Mouse (Mus musculus) cerebellum, adult 18-20 months (tissue): ENCODE results near the gene Chst15.

ENCODE experiments used
- DNase-seq, 2 experiments: peaks; one replicate each; pipeline ENCODE4 v3.0.0; 2021

Gene Chst15

GRCm38 (mm10) chr7:132317036-132317541 is at the start of gene Chst15:
TSS of gene Chst15 (minus strand) at chr7:132317228.
- peak; percentile 54 to 55 for DNase-seq

DNA sequence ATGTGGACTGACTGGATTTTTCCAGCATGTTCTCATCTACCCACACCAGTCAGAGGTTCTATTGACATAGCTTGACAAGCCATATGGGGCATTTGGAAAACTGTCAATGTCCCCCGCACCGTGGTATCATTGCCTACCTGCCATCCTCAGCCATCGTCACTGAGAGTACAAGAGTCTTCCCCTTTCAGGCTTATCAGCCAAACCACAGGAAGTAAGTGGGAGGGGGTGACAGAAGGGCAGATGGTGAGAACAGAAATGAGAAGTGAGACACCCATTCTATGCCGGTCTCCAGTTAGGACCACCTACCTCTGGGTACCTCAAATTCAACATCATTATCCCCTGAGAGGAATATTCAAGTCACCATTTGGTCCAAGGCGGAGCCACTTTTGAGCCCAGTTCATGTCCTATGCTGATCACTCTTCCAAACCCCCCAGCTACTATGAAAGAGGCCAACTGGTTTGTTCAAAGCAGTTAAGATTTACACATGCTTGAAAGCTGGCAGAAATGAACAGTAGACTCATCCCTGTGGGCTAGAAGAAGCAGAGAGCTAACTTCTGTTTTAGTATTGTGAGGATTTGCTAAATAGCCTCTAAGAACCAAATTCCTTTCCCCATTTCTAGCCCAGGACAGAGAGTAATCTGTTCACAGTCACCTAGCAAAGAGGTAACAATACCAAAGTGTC is 48.8 kb upstream of the Chst15 start:
- DNase-seq, result no peak

DNA sequence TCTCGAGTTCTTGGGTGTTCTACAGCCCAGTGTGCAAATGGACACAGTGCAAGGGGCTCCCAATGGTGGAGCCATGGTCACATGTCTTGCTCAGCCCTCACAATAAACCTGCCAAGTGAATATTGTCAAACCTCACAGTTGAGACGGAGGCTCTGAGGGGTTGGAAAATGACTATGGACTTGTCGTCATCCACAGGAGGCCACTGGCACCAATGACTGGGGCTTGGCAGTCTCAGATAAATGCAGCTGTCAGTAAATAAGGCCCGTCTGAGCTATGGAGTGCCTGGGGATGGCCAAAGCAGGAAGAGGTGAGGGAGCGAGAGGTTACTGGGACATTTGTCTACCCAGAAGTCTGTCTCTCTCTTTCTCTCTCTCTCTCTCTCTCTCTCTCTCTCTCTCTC is 48.1 kb upstream of the Chst15 start:
- no peak for DNase-seq

GRCm38 (mm10) chr7:132364506-132364905 is 47.5 kb upstream of the Chst15 start:
- DNase-seq, result no peak

GRCm38 (mm10) chr7:132360336-132360735 is 43.3 kb upstream of the Chst15 start:
- no peak for DNase-seq

DNA sequence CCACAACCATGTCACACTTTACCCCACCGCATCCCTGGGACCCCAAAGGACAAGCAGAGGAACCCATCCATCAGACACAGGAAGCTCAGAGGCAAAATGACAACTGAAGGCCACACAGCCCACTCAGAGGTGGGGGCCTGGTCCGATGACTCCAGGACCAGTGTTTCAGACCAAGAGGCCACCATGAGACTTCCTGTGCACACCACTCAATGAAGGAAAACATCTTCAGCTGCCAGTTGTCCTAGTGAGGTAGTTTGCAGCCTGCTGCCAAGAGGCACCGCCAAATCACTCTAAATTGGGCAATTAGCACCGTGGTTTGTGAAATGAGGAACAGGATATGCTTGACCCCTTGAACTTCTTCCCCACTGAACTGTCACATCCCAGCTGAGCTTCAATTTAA is 41.7 kb upstream of the Chst15 start:
- no peak for DNase-seq

GRCm38 (mm10) chr7:132358250-132358649 is 41.2 kb upstream of the Chst15 start:
- no peak for DNase-seq

GRCm38 (mm10) chr7:132357841-132358237 is 40.8 kb upstream of the Chst15 start:
- DNase-seq, result no peak

- DNase-seq, result no peak
These were observed 40.1 kb upstream of the Chst15 start for GRCm38 (mm10) chr7:132356881-132357840.

DNA sequence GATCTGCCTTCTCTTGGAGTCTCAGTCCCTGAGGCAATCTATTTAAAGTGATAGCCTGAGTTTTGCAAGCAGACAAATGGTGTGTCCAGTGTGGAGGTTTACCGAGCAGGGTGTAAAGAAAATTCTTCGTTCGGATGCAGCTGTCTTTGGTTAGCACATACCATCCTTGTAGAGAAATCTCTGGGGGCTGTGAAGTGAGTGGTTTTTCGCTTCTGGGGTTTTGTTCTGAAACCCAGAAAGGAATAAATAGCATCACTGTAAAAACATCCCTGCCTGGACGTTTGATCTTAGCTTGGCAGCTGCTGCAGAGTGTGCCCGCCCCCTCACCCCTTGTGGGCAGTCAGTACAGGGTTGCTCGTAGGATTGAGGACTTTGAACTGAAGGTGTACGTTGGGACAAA is 39.2 kb upstream of the Chst15 start:
- DNase-seq, result no peak

- no peak for DNase-seq
These were observed 38.7 kb upstream of the Chst15 start for GRCm38 (mm10) chr7:132355767-132356166.

- DNase-seq, result no peak
These were observed 32.1 kb upstream of the Chst15 start for GRCm38 (mm10) chr7:132349075-132349572.

- no peak for DNase-seq
These were observed 30.4 kb upstream of the Chst15 start for GRCm38 (mm10) chr7:132347273-132348045.

GRCm38 (mm10) chr7:132345526-132346070 is 28.6 kb upstream of the Chst15 start:
- no peak for DNase-seq

- DNase-seq, result no peak
These were observed 27.6 kb upstream of the Chst15 start for GRCm38 (mm10) chr7:132344606-132345005.

- DNase-seq, result no peak
These were observed 26.9 kb upstream of the Chst15 start for GRCm38 (mm10) chr7:132343900-132344299.

GRCm38 (mm10) chr7:132343146-132343545 is 26.1 kb upstream of the Chst15 start:
- DNase-seq, result no peak

DNA sequence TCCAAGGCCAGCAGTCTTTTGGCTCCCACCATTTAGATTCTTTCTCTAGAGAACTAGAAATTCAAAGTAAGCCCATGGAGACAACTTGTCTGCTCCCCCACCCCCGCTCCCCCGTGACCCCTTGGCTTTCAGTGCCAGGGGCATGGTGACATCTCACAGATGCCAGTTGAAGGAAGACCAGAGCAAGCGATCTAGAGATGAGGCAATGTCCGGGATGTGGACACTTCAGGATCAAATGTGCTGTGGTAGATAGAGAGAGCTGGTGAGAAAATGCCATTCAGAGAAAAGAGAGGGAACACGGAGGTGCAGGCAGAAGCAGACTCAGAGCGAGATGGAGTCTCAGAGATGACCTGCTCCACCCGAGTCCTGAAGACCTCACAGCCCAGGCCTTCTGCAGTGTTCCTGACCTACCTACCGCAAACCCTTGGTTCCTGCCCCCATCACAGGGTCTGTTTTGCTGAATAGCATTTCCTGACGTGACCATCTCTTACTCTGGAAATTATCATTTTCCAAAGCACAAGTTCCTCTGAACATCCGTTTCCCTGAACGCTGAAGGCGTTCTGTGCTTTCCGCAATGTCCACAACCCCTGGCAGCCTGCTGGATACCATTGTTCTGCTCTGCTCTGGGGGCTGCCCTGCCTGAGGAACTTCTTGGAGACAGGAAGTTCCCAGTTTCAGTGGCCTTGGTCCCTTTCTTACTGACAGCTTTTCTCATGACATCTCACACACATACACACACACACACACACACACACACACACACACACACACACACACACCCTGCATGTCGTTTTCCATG is 22.2 kb upstream of the Chst15 start:
- no peak for DNase-seq

DNA sequence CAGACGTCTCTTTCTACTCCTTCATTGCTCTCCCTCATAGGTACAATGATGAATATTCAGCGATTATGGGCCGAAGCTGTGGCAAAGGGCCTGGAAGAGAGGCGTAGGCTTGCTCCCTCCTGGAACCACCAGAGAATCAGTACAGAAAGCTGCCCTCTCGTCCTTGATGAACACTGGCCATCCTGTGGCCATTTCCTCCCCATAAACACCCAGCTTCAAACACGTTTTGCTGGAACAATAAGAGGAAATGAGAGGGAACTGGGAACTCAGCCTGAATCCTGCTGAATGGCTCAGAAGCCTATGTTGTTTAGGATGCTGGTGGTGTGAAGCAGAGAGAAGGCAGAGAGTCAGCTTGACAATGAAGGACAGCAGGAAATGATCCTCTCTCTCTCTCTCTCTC is 21.3 kb upstream of the Chst15 start:
- DNase-seq, result no peak

- DNase-seq, result no peak
These were observed 20.4 kb upstream of the Chst15 start for GRCm38 (mm10) chr7:132337268-132337917.

GRCm38 (mm10) chr7:132336781-132337180 is 19.8 kb upstream of the Chst15 start:
- DNase-seq, result no peak
